Mouse (Mus musculus) kidney, postnatal 0 days (tissue): ENCODE measurements around the gene Dagla. TPM values are rescaled to one million over a fixed set of nuclear protein-coding genes. Genes with fewer than 3 reads are reported as not detected.

Source experiments
- ATAC-seq: fragments of 200-750 bp; cut with Nextera tagmentation; replicated peaks from 2 replicates; pipeline ENCODE4 v1.8.0; 2017; ENCODE audit warnings: low read depth, moderate number of reproducible peaks, moderate TSS enrichment, moderate library complexity; ENCODE audit not compliant: low FRiP score
- DNase-seq: peaks from one replicate; pipeline ENCODE4 v3.0.0-alpha.2; 2016; ENCODE audit warnings: low spot score
- H3K27ac ChIP-seq: fragments of 300-500 bp; sonication (generic); 2 replicates; pipeline ENCODE4 v1.5.1; 2014; ENCODE audit warnings: mild to moderate bottlenecking
- H3K27me3 ChIP-seq: fragments of 300-500 bp; sonication (generic); 2 replicates; pipeline ENCODE4 v1.6.1; 2014; ENCODE audit warnings: low read length, mixed read lengths; ENCODE audit not compliant: insufficient read depth
- H3K36me3 ChIP-seq: fragments of 300-500 bp; sonication (generic); 2 replicates; pipeline ENCODE4 v1.6.1; 2014; ENCODE audit warnings: low read length, mixed read lengths; ENCODE audit not compliant: insufficient read depth
- H3K4me1 ChIP-seq: fragments of 300-500 bp; sonication (generic); replicated peaks from 2 replicates; pipeline ENCODE4 v1.6.1; 2014; ENCODE audit warnings: antibody characterized with exemption, low read length, mixed read lengths; ENCODE audit not compliant: insufficient read depth
- H3K4me2 ChIP-seq: fragments of 300-500 bp; sonication (generic); 2 replicates; pipeline ENCODE4 v1.6.1; 2014; ENCODE audit warnings: mild to moderate bottlenecking, low read length, moderate library complexity, mixed read lengths
- H3K4me3 ChIP-seq: fragments of 300-500 bp; sonication (generic); replicated peaks from 2 replicates; pipeline ENCODE4 v1.5.1; 2014; ENCODE audit warnings: low read depth, low read length
- H3K9ac ChIP-seq: fragments of 300-500 bp; sonication (generic); 2 replicates; pipeline ENCODE4 v1.6.1; 2014; ENCODE audit warnings: low read depth, low read length
- H3K9me3 ChIP-seq: fragments of 300-500 bp; sonication (generic); replicated peaks from 2 replicates; pipeline ENCODE4 v1.6.1; 2016; ENCODE audit warnings: low read length, inconsistent platforms, mixed read lengths
- CTCF ChIP-seq: IDR thresholded peaks from 2 replicates; pipeline ENCODE4 v1.5.1; 2016; ENCODE audit warnings: antibody characterized with exemption, low read depth, mild to moderate bottlenecking, moderate library complexity
- WGBS: fragments of 180-500 bp; shearing (Covaris S2); extraction: QIAGEN DNeasy Blood & Tissue Kit; methylation state at CpG from one replicate; pipeline ENCODE4 v1.1.7; 2014; 5-methylcytosine and 5-hydroxymethylcytosine counted together
- polyA plus RNA-seq: library from polyadenylated mRNA; unstranded; fragments of >200 nt; fragmentation: Nextera tagmentation; extraction: Ambion mirVana; gene quantifications from 2 replicates; pipeline ENCODE4 v1.2.1, GENCODE M21; 2015

The Dagla gene
- polyA plus RNA-seq, 1 experiment from 2014 or later: 2.2 TPM

GRCm38 (mm10) chr19:10198723-10199122 is 106.0 kb downstream of the Dagla start:
- H3K4me1 ChIP-seq: peaks cover 8% of the 10 kb centered on the region; the same call in 1 of the 2 replicates
- no peak overlapping the region for H3K4me3 ChIP-seq
- peak; percentile 95 for TF ChIP-seq CTCF
- H3K27me3 ChIP-seq: no peaks in the 10 kb centered on the region
- H3K36me3 ChIP-seq: peaks cover 31% of the 10 kb centered on the region
- WGBS: 28% methylated on average over 3 of the region's 3 CpGs
- H3K4me2 ChIP-seq: no peak overlapping the region
- no peak overlapping the region for H3K27ac ChIP-seq
- no peak overlapping the region for H3K9ac ChIP-seq
- no peaks in the 10 kb centered on the region for H3K9me3 ChIP-seq
- no peak; the same call in 1 of the 2 replicates for ATAC-seq
- peak; percentile 90 for DNase-seq

GRCm38 (mm10) chr19:10198286-10198685 is 106.4 kb downstream of the Dagla start:
- DNase-seq (no peak), ATAC-seq (no peak)
- TF ChIP-seq CTCF: no peak
- Histone ChIP-seq H3K9ac (no peak overlapping the region), H3K9me3 (no peaks in the 10 kb centered on the region), H3K4me1 (peaks cover 8% of the 10 kb centered on the region; the same call in 1 of the 2 replicates), H3K27me3 (no peaks in the 10 kb centered on the region), H3K4me3 (no peak overlapping the region), H3K27ac (no peak overlapping the region), H3K36me3 (peaks cover 33% of the 10 kb centered on the region), H3K4me2 (no peak overlapping the region)
- WGBS: 79% methylated on average over 2 of the region's 2 CpGs

GRCm38 (mm10) chr19:10197130-10197529 is 107.5 kb downstream of the Dagla start:
- Histone ChIP-seq H3K9me3 (no peaks in the 10 kb centered on the region), H3K27me3 (no peaks in the 10 kb centered on the region), H3K27ac (no peak overlapping the region), H3K4me1 (no peaks in the 10 kb centered on the region), H3K4me2 (no peak overlapping the region), H3K36me3 (peaks cover 42% of the 10 kb centered on the region), H3K9ac (no peak overlapping the region), H3K4me3 (no peak overlapping the region)
- no peak for DNase-seq
- ATAC-seq: no peak
- TF ChIP-seq CTCF: no peak
- 91% methylated on average over 4 of the region's 4 CpGs for WGBS

Other genes with a start within 250 kb of the Dagla start
- 37.1 and 38.2 TPM in 2 replicates for gene Fads2, start 203.1 kb downstream of the Dagla start, polyA plus RNA-seq
- 54.6 and 63.9 TPM in 2 replicates for gene Fads1, start 122.0 kb downstream of the Dagla start, polyA plus RNA-seq
- gene Tmem258, start 100.9 kb downstream of the Dagla start, polyA plus RNA-seq: 427 and 460 TPM in 2 replicates
- gene Fen1, start 100.7 kb downstream of the Dagla start, polyA plus RNA-seq: 46.6 and 56.1 TPM in 2 replicates
- gene Myrf, start 64.1 kb downstream of the Dagla start, polyA plus RNA-seq: 1.2 and 1.5 TPM in 2 replicates
- gene Syt7, start 84.2 kb upstream of the Dagla start, polyA plus RNA-seq: 1.2 and 1.7 TPM in 2 replicates
- 0.80 and 0.84 TPM in 2 replicates for gene Lrrc10b, start 152.6 kb upstream of the Dagla start, polyA plus RNA-seq
- not detected in 2 replicates for gene Ppp1r32, start 178.1 kb upstream of the Dagla start, polyA plus RNA-seq
- 33.3 and 34.2 TPM in 2 replicates for gene Cpsf7, start 220.4 kb upstream of the Dagla start, polyA plus RNA-seq
- 55.3 and 57.4 TPM in 2 replicates for gene Sdhaf2, start 221.3 kb upstream of the Dagla start, polyA plus RNA-seq